Mouse (Mus musculus) CH12F3 (cell line): ENCODE data around the gene S100a10.

Experiments used
- in situ Hi-C: fragments of 300-500 bp; cut with MboI; formaldehyde crosslinking; loops from 2 replicates; pipeline ENCODE4 v1.14.3; 2020; ENCODE audit warnings: low sequenced_read_pairs

Gene S100a10

GRCm38 (mm10) chr3:93547099-93547648, 7.7 kb upstream of the S100a10 start:
- in situ Hi-C loops: loop anchor here (10.0 kb wide), 1 partner anchor 58 kb away; no protein-coding TSS in a partner anchor

GRCm38 (mm10) chr3:93547749-93548540, 6.9 kb upstream of the S100a10 start:
- in situ Hi-C loops: loop anchor here (10.0 kb wide), 1 partner anchor 57 kb away; no protein-coding TSS in a partner anchor

DNA sequence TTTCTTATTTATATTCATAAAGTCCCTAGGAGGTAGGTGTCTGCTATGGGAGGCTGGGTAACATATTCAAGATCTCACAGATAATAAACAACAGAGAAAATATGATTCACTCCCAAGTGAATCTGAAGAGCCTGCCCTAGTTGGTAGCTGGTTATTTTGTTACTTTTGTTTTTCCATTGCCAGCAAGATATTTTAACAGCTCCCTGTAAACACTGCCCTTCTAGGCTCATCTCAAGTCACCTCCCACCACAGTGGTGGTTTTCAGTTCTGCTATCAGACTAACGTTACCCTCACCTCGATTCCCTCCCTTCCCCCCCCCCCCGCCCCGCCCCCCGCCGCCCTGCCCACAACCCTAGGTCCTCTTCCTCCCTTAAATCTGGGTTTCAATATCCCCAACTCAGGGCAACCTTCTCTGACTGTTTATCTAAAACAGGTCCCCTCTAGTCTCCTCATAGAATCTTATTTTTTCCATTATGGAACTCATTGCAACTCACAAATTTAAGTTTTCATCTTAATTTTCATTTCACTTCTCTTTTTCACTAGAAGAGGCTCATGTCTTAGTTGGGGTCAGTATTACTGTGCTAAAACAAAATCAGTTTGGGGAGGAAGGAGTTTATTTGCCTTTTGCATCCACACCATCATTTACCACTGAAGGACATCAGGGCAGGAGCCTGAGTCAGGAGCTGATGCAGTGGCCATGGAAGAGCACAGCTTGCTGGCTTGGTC, 6.2 kb upstream of the S100a10 start:
- in situ Hi-C loops: loop anchor here (10.0 kb wide), 1 partner anchor 56 kb away; no protein-coding TSS in a partner anchor

GRCm38 (mm10) chr3:93549986-93550385, 4.9 kb upstream of the S100a10 start:
- in situ Hi-C loops: loop anchor here (10.0 kb wide), 1 partner anchor 55 kb away; no protein-coding TSS in a partner anchor

DNA sequence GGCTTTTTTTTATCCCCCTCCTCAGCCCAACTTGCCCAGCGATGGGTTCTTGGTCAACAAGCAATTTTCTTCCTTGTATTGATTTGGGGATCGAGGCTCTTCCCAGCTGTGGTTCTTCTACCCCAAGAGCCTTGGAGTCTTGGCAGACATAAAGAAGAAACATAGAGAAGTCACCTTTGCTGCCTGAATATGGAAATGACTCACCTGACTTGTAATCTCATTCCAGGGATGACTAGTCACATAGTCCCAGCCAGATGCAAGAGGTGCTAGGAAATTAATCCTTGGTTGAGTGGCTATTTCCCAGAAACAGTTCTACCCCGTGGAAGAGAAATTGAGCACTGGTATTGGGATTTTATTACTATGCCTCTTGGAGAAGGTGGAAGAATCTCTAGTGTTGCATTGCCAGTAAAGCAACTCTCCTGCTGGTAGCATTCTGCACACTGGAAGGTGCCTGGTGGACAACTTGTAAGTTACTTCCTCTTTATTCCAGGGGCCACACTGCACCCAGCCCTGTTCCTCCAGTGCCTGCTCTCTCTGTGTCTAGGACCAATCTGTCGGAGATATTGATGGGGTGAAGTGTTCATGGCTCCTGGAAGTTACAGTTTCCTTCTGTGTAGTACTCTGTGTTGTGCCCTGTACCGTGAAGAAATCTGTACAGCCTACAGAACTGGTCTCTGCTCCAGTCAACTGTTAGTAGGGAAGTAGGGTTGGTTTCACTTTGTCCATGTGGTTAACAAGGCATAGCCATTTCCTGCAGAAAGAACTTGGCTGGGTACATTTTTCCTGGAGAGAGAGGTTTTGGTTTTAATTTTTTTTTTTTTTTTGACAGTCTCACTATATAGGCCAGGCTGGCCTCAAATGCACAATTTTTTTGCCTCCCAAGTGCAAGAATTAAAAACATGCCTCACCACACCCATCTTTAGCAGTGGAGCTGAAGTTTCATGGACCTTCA, 2.7 kb upstream of the S100a10 start:
- in situ Hi-C loops: no loop called here

- in situ Hi-C loops: no loop called here
These were observed 1.6 kb upstream of the S100a10 start for GRCm38 (mm10) chr3:93553311-93553710.

DNA sequence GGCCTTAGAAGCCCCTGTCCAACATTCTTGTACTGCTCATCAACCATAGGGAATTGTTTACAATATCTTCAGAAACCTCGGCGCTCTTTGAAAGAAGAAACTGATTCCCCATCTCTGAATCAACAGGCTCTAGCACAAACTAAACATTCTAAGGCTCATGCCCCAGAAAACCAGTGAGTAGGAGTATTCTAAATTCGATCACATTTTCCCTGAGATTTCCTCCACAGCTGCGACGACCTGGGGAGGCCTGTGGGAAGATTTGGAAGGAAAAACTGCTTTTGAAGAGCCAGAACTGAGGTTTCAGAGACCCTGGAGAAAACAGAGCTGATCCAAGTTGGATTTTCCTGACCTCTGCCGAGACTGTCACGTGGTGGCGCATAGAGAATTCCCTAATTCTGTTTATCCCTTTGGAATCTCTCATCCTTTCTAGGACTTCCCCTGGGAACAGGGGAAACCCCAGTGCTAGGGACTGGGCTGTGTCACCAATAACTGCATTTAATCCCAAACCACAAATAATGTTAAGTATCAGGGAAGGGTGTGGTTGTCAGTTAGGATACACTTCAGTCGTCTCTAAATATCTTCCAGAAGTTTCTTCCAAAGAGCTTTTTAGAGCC, 1.0 kb upstream of the S100a10 start:
- in situ Hi-C loops: no loop called here

DNA sequence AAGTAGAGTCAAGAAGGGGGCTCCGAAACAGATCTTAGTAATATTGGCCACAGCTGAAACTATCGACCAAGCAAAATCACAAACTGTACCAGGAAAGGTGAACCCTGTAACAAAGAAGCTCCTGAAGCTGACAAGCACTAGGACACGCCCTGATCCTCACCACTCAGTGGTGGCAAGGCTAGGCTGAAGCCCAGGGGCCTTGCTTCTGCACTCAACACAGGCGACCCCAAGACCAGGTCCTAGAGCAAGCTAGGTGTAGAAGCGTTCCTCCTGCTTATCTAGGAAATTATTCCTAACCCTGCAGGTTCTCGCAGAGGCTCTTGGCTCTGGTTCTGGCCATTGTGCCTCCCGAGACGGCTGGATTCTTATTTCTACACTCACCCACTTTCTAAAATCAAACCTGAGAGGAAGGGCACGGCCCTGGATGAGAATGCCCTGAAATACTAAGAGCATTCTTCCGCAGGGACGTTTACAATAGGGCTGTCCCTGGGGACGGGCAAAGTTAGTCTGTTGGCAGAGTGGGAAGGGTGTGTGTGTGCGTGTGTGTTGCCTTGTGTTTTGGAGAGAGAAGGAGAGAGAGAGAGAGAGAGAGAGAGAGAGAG, 400 bp upstream of the S100a10 start:
- in situ Hi-C loops: no loop called here

- in situ Hi-C loops: no loop called here
These were observed 986 bp downstream of the S100a10 start for GRCm38 (mm10) chr3:93555878-93556254.

DNA sequence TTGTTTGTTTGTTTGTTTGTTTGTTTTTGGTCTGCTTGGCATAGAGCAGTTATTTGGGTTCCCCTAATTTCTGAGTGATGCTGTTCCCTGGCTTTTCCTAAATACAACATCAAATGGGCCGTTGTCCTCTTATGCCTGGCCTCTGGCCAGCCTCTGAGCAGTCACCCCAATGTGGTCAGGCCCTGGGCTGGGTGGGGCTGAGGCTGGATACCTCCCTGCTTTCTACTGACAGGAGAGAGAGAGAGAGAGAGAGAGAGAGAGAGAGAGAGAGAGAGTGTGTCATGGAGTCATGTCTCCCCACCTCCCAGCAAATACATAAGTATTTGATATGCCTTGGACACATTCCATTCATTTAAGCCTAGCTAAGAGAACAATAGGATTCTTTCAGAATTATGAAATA, 1.7 kb downstream of the S100a10 start:
- in situ Hi-C loops: no loop called here

- in situ Hi-C loops: no loop called here
These were observed 2.6 kb downstream of the S100a10 start for GRCm38 (mm10) chr3:93557471-93557870.

DNA sequence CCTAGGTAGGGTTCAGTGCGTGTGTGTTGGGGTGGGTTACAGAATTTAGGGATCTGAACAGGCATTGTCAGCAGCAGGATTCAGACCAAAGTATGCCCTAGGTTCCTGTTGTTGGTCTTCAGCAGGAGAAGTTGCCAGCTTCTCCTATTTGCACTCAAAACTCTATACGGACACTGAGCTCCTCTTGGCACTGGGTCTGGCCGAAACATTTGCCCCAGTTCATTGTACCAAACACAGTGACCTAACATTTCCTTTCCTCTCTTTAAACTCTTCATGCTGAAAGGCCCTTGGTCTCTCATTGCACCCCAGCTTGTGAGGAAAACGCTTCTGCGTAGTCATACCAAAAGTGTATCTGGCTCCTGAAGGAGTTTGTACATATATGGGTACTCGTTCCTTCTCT, 5.1 kb downstream of the S100a10 start:
- in situ Hi-C loops: no loop called here

GRCm38 (mm10) chr3:93562372-93562771, 7.5 kb downstream of the S100a10 start:
- in situ Hi-C loops: no loop called here

DNA sequence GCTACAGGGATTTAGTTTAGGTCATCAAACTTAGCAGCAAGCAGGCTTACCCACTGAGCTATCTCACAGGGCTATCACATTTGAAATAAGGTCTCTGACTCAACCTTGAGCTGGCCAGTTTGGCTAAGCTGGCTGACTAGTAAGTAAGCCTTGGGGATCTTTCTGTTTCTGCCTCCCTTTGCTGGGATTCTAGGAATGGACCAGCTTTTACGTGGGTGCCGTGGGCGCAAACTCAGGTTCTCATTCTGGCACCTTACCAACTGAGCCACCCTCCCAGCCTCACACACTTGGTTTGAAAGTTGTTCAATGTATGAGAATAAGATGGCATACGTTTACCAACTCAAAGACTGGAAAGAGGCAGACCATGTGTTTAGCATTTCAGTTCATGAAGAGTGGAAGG, 8.3 kb downstream of the S100a10 start:
- in situ Hi-C loops: no loop called here

- in situ Hi-C loops: no loop called here
These were observed 12.0 kb downstream of the S100a10 start for GRCm38 (mm10) chr3:93566892-93567291.

DNA sequence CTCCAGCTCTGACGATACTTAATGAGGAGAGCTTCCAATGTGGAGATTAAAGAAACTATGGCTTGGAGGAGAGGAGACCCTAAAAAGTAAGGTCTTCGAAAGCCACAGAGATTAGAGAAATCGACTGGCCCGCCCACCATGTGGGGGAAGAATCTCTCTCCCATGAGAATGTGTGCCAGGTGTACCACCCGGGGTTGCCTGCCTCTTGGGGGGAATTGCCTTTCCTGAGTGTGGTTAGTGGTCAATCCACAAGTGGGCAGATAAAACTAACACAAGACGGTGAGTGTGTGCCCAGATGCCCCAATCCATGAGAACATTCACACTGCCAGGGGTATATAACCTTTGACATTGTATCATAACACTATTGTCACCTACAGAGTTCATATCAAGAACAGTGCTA, 12.8 kb downstream of the S100a10 start:
- in situ Hi-C loops: no loop called here

DNA sequence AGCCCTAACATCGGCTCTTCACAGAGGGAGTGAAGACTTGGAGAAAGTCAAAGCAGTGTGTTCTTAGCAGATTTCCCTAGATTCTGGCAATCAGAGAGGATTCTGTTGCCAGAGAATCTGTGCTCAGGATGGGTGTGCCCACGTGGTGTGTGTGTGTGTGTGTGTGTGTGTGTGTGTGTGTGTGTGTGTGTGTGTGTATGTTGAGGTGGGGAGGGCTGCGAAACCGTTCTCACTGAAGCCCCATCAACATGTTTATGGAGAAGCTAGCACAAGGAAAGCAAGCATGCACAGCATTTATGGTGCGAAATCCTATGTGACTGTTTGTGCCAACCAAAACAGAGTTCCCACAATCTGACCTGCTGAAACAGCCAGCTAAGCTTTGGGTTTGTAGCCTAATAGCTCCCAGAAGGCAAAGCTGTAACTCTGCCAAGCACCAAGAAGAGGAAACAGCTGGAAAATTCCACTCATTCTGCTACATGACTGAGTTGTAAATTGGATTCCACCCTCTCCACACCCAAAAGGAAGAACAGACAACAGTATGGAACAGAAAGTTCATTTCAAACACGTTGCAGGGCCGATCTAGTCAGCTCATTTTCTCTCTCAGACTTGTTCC, 13.7 kb downstream of the S100a10 start:
- in situ Hi-C loops: no loop called here

- in situ Hi-C loops: no loop called here
These were observed 14.2 kb downstream of the S100a10 start for GRCm38 (mm10) chr3:93569046-93569445.

DNA sequence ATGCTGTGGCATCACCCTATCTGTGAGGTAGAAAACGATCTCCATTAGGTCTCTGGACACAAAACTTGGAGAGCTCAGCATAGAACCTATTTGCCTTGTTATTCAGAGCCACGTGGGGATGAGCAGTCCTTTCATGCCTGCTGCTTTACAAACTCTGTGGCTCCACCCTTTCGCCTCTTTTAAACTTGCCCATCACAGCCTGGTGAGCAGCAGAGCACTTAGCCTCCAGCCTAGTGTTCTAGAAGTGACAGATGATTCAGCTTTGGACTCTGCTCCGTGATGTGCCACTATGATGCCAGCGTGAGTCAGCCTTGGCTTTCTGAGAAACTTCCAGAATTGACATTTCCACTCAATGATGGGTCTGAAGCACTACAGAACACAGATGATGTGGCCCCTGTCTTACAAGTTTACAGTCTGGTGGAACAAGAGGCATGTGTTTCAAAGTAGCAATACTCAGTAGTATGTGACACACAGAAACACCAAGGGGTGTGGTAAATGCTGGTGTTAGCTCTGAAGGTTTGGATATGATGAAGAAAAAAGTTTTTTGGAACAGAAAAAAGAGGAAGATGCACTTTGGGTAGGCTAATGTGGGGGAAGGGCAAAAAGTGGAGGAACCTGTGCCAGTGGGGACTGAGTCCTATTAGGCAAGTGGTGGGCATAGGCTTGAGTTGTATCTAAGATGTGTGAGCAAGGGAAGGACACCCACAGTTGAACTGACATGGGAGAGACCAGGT, 17.3 kb downstream of the S100a10 start:
- in situ Hi-C loops: no loop called here
